ENCODE assay signal across 9 mouse cellular contexts in genomic region chr4:102623789-102624611, GRCm38 (mm10).
DNase-seq lines count a peak whose midpoint lies in the region; ATAC-seq and TF ChIP-seq lines count a peak whose summit lies in the region.
"Had no signal": no experiment of that assay in that cellular context is flagged by ENCODE, and none has a peak within 500 bp of the region (broad histone marks: within the 10 kb centered on the region; RNA-seq: fewer than 3 reads in every experiment).

No protein-coding gene starts in this region.

- no peak overlapping the region for H3K9ac ChIP-seq in liver, adult 2 months (ENCODE audit: low read depth, low read length)

- 22% methylated on average over 4 of the region's 4 CpGs for WGBS in liver, adult 2 months

- ATAC-seq in monocyte, adult 5-6 weeks (replicated peaks; ENCODE audit: insufficient number of reproducible peaks, low FRiP score, low TSS enrichment, poor library complexity, severe bottlenecking) = peak; percentile 60
- ATAC-seq: hindbrain, postnatal 0 days; Patski had no signal

- no peak for TF ChIP-seq CTCF in liver, adult 2 months (IDR thresholded peaks at IDR 0.05; ENCODE audit: low read depth, low read length)

- no peaks in the 10 kb centered on the region for H3K27me3 ChIP-seq in liver, adult 2 months (ENCODE audit: control insufficient read depth, insufficient read depth, low read length)
- H3K27me3 ChIP-seq: Patski had no signal

- H3K4me3 ChIP-seq in liver, adult 2 months (ENCODE audit: insufficient read depth, low read depth, low read length) = no peak overlapping the region

- no peaks in the 10 kb centered on the region for H3K79me2 ChIP-seq in liver, adult 2 months (ENCODE audit: control insufficient read depth, insufficient read depth, low read length)

- no peak for TF ChIP-seq POLR2A in liver, adult 2 months (IDR thresholded peaks at IDR 0.05; ENCODE audit: extremely low read depth, insufficient read depth, low read length)

- peak; percentile 78 for DNase-seq in liver, adult 2 months (ENCODE audit: extremely low read depth, low read depth, low spot score)
- DNase-seq in liver (no peak), adipocyte (ENCODE audit: low spot score) (peak; percentile 92)
- peak; percentile 36 for DNase-seq in fat pad, adult 2 months (ENCODE audit: extremely low read depth, low read depth, low spot score)
- DNase-seq in left cerebral cortex, postnatal 36 days (ENCODE audit: low spot score in 2 of 2) = no peak
- no peak for DNase-seq in ovary, postnatal 10 days (ENCODE audit: low spot score)

- H3K36me3 ChIP-seq in liver, adult 2 months (ENCODE audit: control insufficient read depth, insufficient read depth, low read length) = no peaks in the 10 kb centered on the region

- intact Hi-C loops in left cerebral cortex, postnatal 36 days (cut with DNase I) = no loop called here

- peaks cover 10% of the 10 kb centered on the region; the same call in 1 of the 2 replicates for H3K4me1 ChIP-seq in liver, adult 2 months (ENCODE audit: control insufficient read depth, insufficient read depth, low read length)

- peak overlapping the region; percentile 3; the same call in 1 of the 2 replicates for H3K27ac ChIP-seq in liver, adult 2 months (replicated peaks; ENCODE audit: insufficient read depth, low read depth, low read length)
- H3K27ac ChIP-seq: hindbrain, postnatal 0 days had no signal

Comparison
In these comparisons a context has a peak if more than half of its experiments do, and no peak if none do; other contexts are left out.
1. DNase-seq: peak in liver, adult 2 months (single experiment), adipocyte (single experiment) and fat pad, adult 2 months (single experiment); none in liver (single experiment), left cerebral cortex, postnatal 36 days (0 of 2) and ovary, postnatal 10 days (single experiment).